Mouse (Mus musculus): ENCODE data around the gene Olfr99. TPM values are rescaled to one million over a fixed set of nuclear protein-coding genes. Genes with fewer than 3 reads are reported as not detected.
"Not testable (repeated sequence)": the region's sequence is repeated elsewhere in the genome, so short reads cannot be mapped to it uniquely, and the experiment has no call there.

The Olfr99 gene
- polyA plus RNA-seq, 1 experiment from 2014 or later: not detected

- Histone ChIP-seq H3K9ac (replicated peaks) (no peak overlapping the region), H3K9me3 (replicated peaks) (no peaks in the 10 kb centered on the region), H3K4me2 (no peak overlapping the region), H3K27ac (replicated peaks) (no peak overlapping the region), H3K27me3 (replicated peaks) (no peaks in the 10 kb centered on the region), H3K36me3 (no peaks in the 10 kb centered on the region), H3K4me1 (no peaks in the 10 kb centered on the region), H3K4me3 (replicated peaks) (no peak overlapping the region)
- no peak for ATAC-seq (ENCODE audit: low FRiP score)
Observed at GRCm38 (mm10) chr17:37249460-37249859, 33.8 kb downstream of the Olfr99 start.

GRCm38 (mm10) chr17:37246715-37247114 is 36.5 kb downstream of the Olfr99 start:
- H3K36me3 ChIP-seq: no peaks in the 10 kb centered on the region
- H3K27me3 ChIP-seq (replicated peaks): no peaks in the 10 kb centered on the region
- WGBS: 36% methylated on average over 5 of the region's 5 CpGs
- H3K4me2 ChIP-seq: no peak overlapping the region
- H3K9me3 ChIP-seq (replicated peaks): no peaks in the 10 kb centered on the region
- H3K27ac ChIP-seq (replicated peaks): no peak overlapping the region
- no peak overlapping the region for H3K4me3 ChIP-seq (replicated peaks)
- H3K4me1 ChIP-seq: no peaks in the 10 kb centered on the region
- no peak overlapping the region for H3K9ac ChIP-seq (replicated peaks)
- peak; percentile 68 for ATAC-seq (ENCODE audit: low FRiP score)

- H3K27me3 ChIP-seq (replicated peaks): no peaks in the 10 kb centered on the region
- no peak overlapping the region for H3K27ac ChIP-seq (replicated peaks)
- no peak overlapping the region for H3K4me3 ChIP-seq (replicated peaks)
- no peaks in the 10 kb centered on the region for H3K4me1 ChIP-seq
- 55% methylated on average over 3 of the region's 3 CpGs for WGBS
- H3K9me3 ChIP-seq (replicated peaks): no peaks in the 10 kb centered on the region
- H3K36me3 ChIP-seq: no peaks in the 10 kb centered on the region
- H3K4me2 ChIP-seq: no peak overlapping the region
- ATAC-seq (ENCODE audit: low FRiP score): no peak
- no peak overlapping the region for H3K9ac ChIP-seq (replicated peaks)
Observed at GRCm38 (mm10) chr17:37242198-37242597, 41.1 kb downstream of the Olfr99 start.

- H3K4me3 ChIP-seq (replicated peaks); H3K36me3 ChIP-seq; ATAC-seq (ENCODE audit: low FRiP score); H3K27ac ChIP-seq (replicated peaks); H3K4me2 ChIP-seq; H3K9me3 ChIP-seq (replicated peaks); H3K27me3 ChIP-seq (replicated peaks); H3K4me1 ChIP-seq; H3K9ac ChIP-seq (replicated peaks): not testable (repeated sequence)
- 96% methylated on average over 2 of the region's 2 CpGs for WGBS
Observed at GRCm38 (mm10) chr17:37237230-37237629, 46.0 kb downstream of the Olfr99 start, which contains the start of gene Olfr97. Olfr97 (minus strand) TSS chr17:37237330.

Other genes starting within 250 kb of the Olfr99 start
- 77.9 and 90.1 TPM in 2 replicates for gene Gabbr1, start 237.5 kb downstream of the Olfr99 start, polyA plus RNA-seq (2015; fragmentation: Nextera tagmentation; extraction: Ambion mirVana)
- gene Olfr90, start 195.0 kb downstream of the Olfr99 start, polyA plus RNA-seq (2015; fragmentation: Nextera tagmentation; extraction: Ambion mirVana): 0.06 TPM in 1 of 2 replicates, not detected in the other
- gene Olfr91, start 185.2 kb downstream of the Olfr99 start, polyA plus RNA-seq (2015; fragmentation: Nextera tagmentation; extraction: Ambion mirVana): not detected in 2 replicates
- not detected in 2 replicates for gene Olfr92, start 163.4 kb downstream of the Olfr99 start, polyA plus RNA-seq (2015; fragmentation: Nextera tagmentation; extraction: Ambion mirVana)
- gene Olfr93, start 122.0 kb downstream of the Olfr99 start, polyA plus RNA-seq (2015; fragmentation: Nextera tagmentation; extraction: Ambion mirVana): not detected in 2 replicates
- gene Ubd, start 89.6 kb downstream of the Olfr99 start, polyA plus RNA-seq (2015; fragmentation: Nextera tagmentation; extraction: Ambion mirVana): 3.8 TPM in 1 of 2 replicates, not detected in the other
- gene Olfr94, start 82.5 kb downstream of the Olfr99 start, polyA plus RNA-seq (2015; fragmentation: Nextera tagmentation; extraction: Ambion mirVana): 0.14 and 0.19 TPM in 2 replicates
- gene Olfr95, start 70.3 kb downstream of the Olfr99 start, polyA plus RNA-seq (2015; fragmentation: Nextera tagmentation; extraction: Ambion mirVana): 0.04 TPM in 1 of 2 replicates, not detected in the other
- not detected in 2 replicates for gene Olfr96, start 63.3 kb downstream of the Olfr99 start, polyA plus RNA-seq (2015; fragmentation: Nextera tagmentation; extraction: Ambion mirVana)
- not detected in 2 replicates for gene Olfr97, start 46.1 kb downstream of the Olfr99 start, polyA plus RNA-seq (2015; fragmentation: Nextera tagmentation; extraction: Ambion mirVana)
- not detected in 2 replicates for gene Olfr98, start 19.7 kb downstream of the Olfr99 start, polyA plus RNA-seq (2015; fragmentation: Nextera tagmentation; extraction: Ambion mirVana)
- gene H2-M3, start 13.2 kb downstream of the Olfr99 start, polyA plus RNA-seq (2015; fragmentation: Nextera tagmentation; extraction: Ambion mirVana): 1.7 and 3.2 TPM in 2 replicates
- gene Olfr101, start 20.9 kb upstream of the Olfr99 start, polyA plus RNA-seq (2015; fragmentation: Nextera tagmentation; extraction: Ambion mirVana): not detected in 2 replicates
- gene Olfr102, start 33.6 kb upstream of the Olfr99 start, polyA plus RNA-seq (2015; fragmentation: Nextera tagmentation; extraction: Ambion mirVana): not detected in 2 replicates
- not detected in 2 replicates for gene Olfr103, start 56.2 kb upstream of the Olfr99 start, polyA plus RNA-seq (2015; fragmentation: Nextera tagmentation; extraction: Ambion mirVana)
- gene Olfr104-ps, start 76.1 kb upstream of the Olfr99 start, polyA plus RNA-seq (2015; fragmentation: Nextera tagmentation; extraction: Ambion mirVana): not detected in 2 replicates
- gene Olfr105-ps, start 95.6 kb upstream of the Olfr99 start, polyA plus RNA-seq (2015; fragmentation: Nextera tagmentation; extraction: Ambion mirVana): not detected in 2 replicates
- not detected in 2 replicates for gene Olfr106-ps, start 106.9 kb upstream of the Olfr99 start, polyA plus RNA-seq (2015; fragmentation: Nextera tagmentation; extraction: Ambion mirVana)
- gene Olfr107, start 115.8 kb upstream of the Olfr99 start, polyA plus RNA-seq (2015; fragmentation: Nextera tagmentation; extraction: Ambion mirVana): 0.04 TPM in 1 of 2 replicates, not detected in the other
- gene Olfr108, start 162.0 kb upstream of the Olfr99 start, polyA plus RNA-seq (2015; fragmentation: Nextera tagmentation; extraction: Ambion mirVana): not detected in 2 replicates
- gene Olfr109, start 175.5 kb upstream of the Olfr99 start, polyA plus RNA-seq (2015; fragmentation: Nextera tagmentation; extraction: Ambion mirVana): not detected in 2 replicates
- 0.73 TPM in 1 of 2 replicates, not detected in the other for gene H2-M2, start 200.1 kb upstream of the Olfr99 start, polyA plus RNA-seq (2015; fragmentation: Nextera tagmentation; extraction: Ambion mirVana)
- gene Olfr110, start 209.0 kb upstream of the Olfr99 start, polyA plus RNA-seq (2015; fragmentation: Nextera tagmentation; extraction: Ambion mirVana): not detected in 2 replicates
- gene Olfr111, start 224.6 kb upstream of the Olfr99 start, polyA plus RNA-seq (2015; fragmentation: Nextera tagmentation; extraction: Ambion mirVana): not detected in 2 replicates